Mouse (Mus musculus) midbrain, embryonic 13.5 days (tissue): ENCODE measurements around the gene Parva. TPM values are rescaled to one million over a fixed set of nuclear protein-coding genes. Genes with fewer than 3 reads are reported as not detected.

ENCODE experiments used
- ATAC-seq: fragments of 200-750 bp; cut with Nextera tagmentation; 2 replicates; pipeline ENCODE4 v1.8.0; 2017; ENCODE audit warnings: mild to moderate bottlenecking, moderate TSS enrichment, moderate library complexity
- H3K27ac ChIP-seq: fragments of 300-500 bp; sonication (generic); 2 replicates; pipeline ENCODE4 v1.5.1; 2015; ENCODE audit warnings: inconsistent platforms, mild to moderate bottlenecking, moderate library complexity
- H3K27me3 ChIP-seq: fragments of 300-500 bp; sonication (generic); 2 replicates; pipeline ENCODE4 v1.6.1; 2015; ENCODE audit warnings: mild to moderate bottlenecking, inconsistent platforms
- H3K36me3 ChIP-seq: fragments of 300-500 bp; sonication (generic); 2 replicates; pipeline ENCODE4 v1.6.1; 2015; ENCODE audit warnings: mild to moderate bottlenecking, inconsistent platforms
- H3K4me1 ChIP-seq: fragments of 300-500 bp; sonication (generic); replicated peaks from 2 replicates; pipeline ENCODE4 v1.6.1; 2015; ENCODE audit warnings: inconsistent platforms
- H3K4me2 ChIP-seq: fragments of 300-500 bp; sonication (generic); replicated peaks from 2 replicates; pipeline ENCODE4 v1.6.1; 2015; ENCODE audit warnings: moderate library complexity, mild to moderate bottlenecking, inconsistent platforms
- H3K4me3 ChIP-seq: fragments of 300-500 bp; sonication (generic); replicated peaks from 2 replicates; pipeline ENCODE4 v1.5.1; 2015; ENCODE audit warnings: mild to moderate bottlenecking, inconsistent platforms
- H3K9ac ChIP-seq: fragments of 300-500 bp; sonication (generic); replicated peaks from 2 replicates; pipeline ENCODE4 v1.6.1; 2015; ENCODE audit warnings: mild to moderate bottlenecking, inconsistent platforms
- H3K9me3 ChIP-seq: fragments of 300-500 bp; sonication (generic); 2 replicates; pipeline ENCODE4 v1.6.1; 2016; ENCODE audit warnings: mild to moderate bottlenecking, inconsistent platforms
- WGBS: fragments of 180-500 bp; shearing (Covaris S2); methylation state at CpG from one replicate; pipeline ENCODE4 v1.1.7; 2015; 5-methylcytosine and 5-hydroxymethylcytosine counted together
- polyA plus RNA-seq: library from polyadenylated mRNA; unstranded; fragments of >200 nt; fragmentation: Nextera tagmentation; extraction: Ambion mirVana; gene quantifications from 2 replicates; pipeline ENCODE4 v1.2.1, GENCODE M21; 2015

Gene Parva
- polyA plus RNA-seq, 1 experiment from 2014 or later, result 30.3 TPM

GRCm38 (mm10) chr7:112458440-112458839 is 31.1 kb downstream of the Parva start:
- WGBS, result 86% methylated on average over 5 of the region's 5 CpGs
- H3K36me3 ChIP-seq, result no peaks in the 10 kb centered on the region
- ATAC-seq, result no peak
- no peak overlapping the region for H3K27ac ChIP-seq
- no peaks in the 10 kb centered on the region for H3K27me3 ChIP-seq
- H3K4me3 ChIP-seq, result no peak overlapping the region
- H3K9me3 ChIP-seq, result no peaks in the 10 kb centered on the region
- peaks cover 26% of the 10 kb centered on the region for H3K4me1 ChIP-seq
- no peak overlapping the region for H3K9ac ChIP-seq
- no peak overlapping the region for H3K4me2 ChIP-seq

GRCm38 (mm10) chr7:112463074-112463473 is 35.8 kb downstream of the Parva start:
- 28% methylated on average over 2 of the region's 2 CpGs for WGBS
- Histone ChIP-seq H3K9ac (no peak overlapping the region), H3K9me3 (no peaks in the 10 kb centered on the region), H3K36me3 (no peaks in the 10 kb centered on the region), H3K4me2 (no peak overlapping the region), H3K27ac (no peak overlapping the region), H3K27me3 (no peaks in the 10 kb centered on the region), H3K4me3 (no peak overlapping the region), H3K4me1 (peaks cover 21% of the 10 kb centered on the region)
- no peak for ATAC-seq

- Histone ChIP-seq H3K4me3 (no peak overlapping the region), H3K9me3 (no peaks in the 10 kb centered on the region), H3K36me3 (no peaks in the 10 kb centered on the region), H3K27ac (no peak overlapping the region), H3K4me1 (peaks cover 19% of the 10 kb centered on the region), H3K27me3 (0 out of 2 replicates have a peak, but pooled peaks cover under 1% of the 10 kb centered on the region), H3K4me2 (no peak overlapping the region), H3K9ac (no peak overlapping the region)
- 77% methylated on average over 3 of the region's 3 CpGs for WGBS
- no peak for ATAC-seq
Measured at GRCm38 (mm10) chr7:112465920-112466319, 38.6 kb downstream of the Parva start.

GRCm38 (mm10) chr7:112466786-112467185 is 39.5 kb downstream of the Parva start:
- Histone ChIP-seq H3K4me1 (peaks cover 20% of the 10 kb centered on the region), H3K4me3 (no peak overlapping the region), H3K9me3 (no peaks in the 10 kb centered on the region), H3K27ac (0 out of 2 replicates have a peak overlapping the region, but pooled peaks have one; percentile 75), H3K36me3 (no peaks in the 10 kb centered on the region), H3K27me3 (0 out of 2 replicates have a peak, but pooled peaks cover 4% of the 10 kb centered on the region), H3K4me2 (no peak overlapping the region), H3K9ac (no peak overlapping the region)
- no peak for ATAC-seq
- WGBS, result 73% methylated on average over 3 of the region's 3 CpGs

GRCm38 (mm10) chr7:112467687-112468111 is 40.4 kb downstream of the Parva start:
- Histone ChIP-seq H3K4me1 (peaks cover 22% of the 10 kb centered on the region), H3K9ac (peak overlapping the region; percentile 40), H3K36me3 (no peaks in the 10 kb centered on the region), H3K9me3 (no peaks in the 10 kb centered on the region), H3K27ac (peak overlapping the region; percentile 75), H3K4me3 (no peak overlapping the region), H3K27me3 (0 out of 2 replicates have a peak, but pooled peaks cover 4% of the 10 kb centered on the region), H3K4me2 (no peak overlapping the region)
- peak; percentile 86 for ATAC-seq
- WGBS, result 7% methylated on average over 11 of the region's 11 CpGs

- WGBS, result 43% methylated on average over 5 of the region's 5 CpGs
- Histone ChIP-seq H3K4me2 (no peak overlapping the region), H3K9ac (no peak overlapping the region), H3K27me3 (0 out of 2 replicates have a peak, but pooled peaks cover 4% of the 10 kb centered on the region), H3K9me3 (no peaks in the 10 kb centered on the region), H3K27ac (no peak overlapping the region), H3K36me3 (no peaks in the 10 kb centered on the region), H3K4me1 (peaks cover 38% of the 10 kb centered on the region), H3K4me3 (no peak overlapping the region)
- 0 out of 2 replicates have a peak, but pooled peaks have one; percentile 27 for ATAC-seq
Measured at GRCm38 (mm10) chr7:112469817-112470216, 42.5 kb downstream of the Parva start.

- H3K27ac ChIP-seq, result no peak overlapping the region
- H3K9me3 ChIP-seq, result no peaks in the 10 kb centered on the region
- H3K4me3 ChIP-seq, result no peak overlapping the region
- peaks cover 38% of the 10 kb centered on the region for H3K4me1 ChIP-seq
- no peak overlapping the region for H3K4me2 ChIP-seq
- WGBS, result 75% methylated on average over 7 of the region's 7 CpGs
- no peak overlapping the region for H3K9ac ChIP-seq
- no peaks in the 10 kb centered on the region for H3K36me3 ChIP-seq
- no peak for ATAC-seq
- H3K27me3 ChIP-seq, result 0 out of 2 replicates have a peak, but pooled peaks cover 4% of the 10 kb centered on the region
Measured at GRCm38 (mm10) chr7:112471316-112471715, 44.0 kb downstream of the Parva start.

- Histone ChIP-seq H3K27ac (no peak overlapping the region), H3K4me1 (peaks cover 36% of the 10 kb centered on the region), H3K9ac (no peak overlapping the region), H3K4me2 (no peak overlapping the region), H3K36me3 (no peaks in the 10 kb centered on the region), H3K27me3 (0 out of 2 replicates have a peak, but pooled peaks cover 4% of the 10 kb centered on the region), H3K4me3 (no peak overlapping the region), H3K9me3 (no peaks in the 10 kb centered on the region)
- WGBS, result 81% methylated on average over 10 of the region's 10 CpGs
- no peak for ATAC-seq
Measured at GRCm38 (mm10) chr7:112472024-112472707, 44.9 kb downstream of the Parva start.

GRCm38 (mm10) chr7:112472708-112473281 is 45.5 kb downstream of the Parva start:
- H3K4me3 ChIP-seq, result no peak overlapping the region
- H3K36me3 ChIP-seq, result no peaks in the 10 kb centered on the region
- no peak for ATAC-seq
- H3K27me3 ChIP-seq, result 0 out of 2 replicates have a peak, but pooled peaks cover 4% of the 10 kb centered on the region
- H3K27ac ChIP-seq, result no peak overlapping the region
- WGBS, result 53% methylated on average over 9 of the region's 9 CpGs
- H3K4me1 ChIP-seq, result peaks cover 30% of the 10 kb centered on the region
- H3K9ac ChIP-seq, result no peak overlapping the region
- H3K4me2 ChIP-seq, result no peak overlapping the region
- H3K9me3 ChIP-seq, result no peaks in the 10 kb centered on the region

GRCm38 (mm10) chr7:112473649-112474435 is 46.5 kb downstream of the Parva start:
- WGBS, result 23% methylated on average over 14 of the region's 14 CpGs
- no peak for ATAC-seq
- no peak overlapping the region for H3K9ac ChIP-seq
- no peak overlapping the region for H3K4me2 ChIP-seq
- peaks cover 24% of the 10 kb centered on the region for H3K4me1 ChIP-seq
- no peaks in the 10 kb centered on the region for H3K36me3 ChIP-seq
- H3K27ac ChIP-seq, result no peak overlapping the region
- 0 out of 2 replicates have a peak, but pooled peaks cover 4% of the 10 kb centered on the region for H3K27me3 ChIP-seq
- no peaks in the 10 kb centered on the region for H3K9me3 ChIP-seq
- H3K4me3 ChIP-seq, result no peak overlapping the region

GRCm38 (mm10) chr7:112479116-112479515 is 51.8 kb downstream of the Parva start:
- Histone ChIP-seq H3K4me3 (no peak overlapping the region), H3K9me3 (no peaks in the 10 kb centered on the region), H3K27ac (no peak overlapping the region), H3K27me3 (no peaks in the 10 kb centered on the region), H3K4me2 (no peak overlapping the region), H3K9ac (no peak overlapping the region), H3K4me1 (peaks cover 19% of the 10 kb centered on the region), H3K36me3 (no peaks in the 10 kb centered on the region)
- ATAC-seq, result no peak
- 71% methylated on average over 6 of the region's 6 CpGs for WGBS

- 90% methylated on average over 1 of the region's 1 CpGs for WGBS
- ATAC-seq, result no peak; the same call in 1 of the 2 replicates
Measured at GRCm38 (mm10) chr7:112481031-112481430, 53.7 kb downstream of the Parva start.

More at GRCm38 (mm10) chr7:112481031-112481430, 53.7 kb downstream of the Parva start:
- no peak overlapping the region for H3K4me2 ChIP-seq
- peaks cover 15% of the 10 kb centered on the region for H3K4me1 ChIP-seq
- H3K9me3 ChIP-seq, result no peaks in the 10 kb centered on the region
- H3K9ac ChIP-seq, result no peak overlapping the region
- H3K27me3 ChIP-seq, result no peaks in the 10 kb centered on the region
- no peak overlapping the region for H3K4me3 ChIP-seq
- H3K36me3 ChIP-seq, result no peaks in the 10 kb centered on the region
- H3K27ac ChIP-seq, result no peak overlapping the region
